19 mouse cellular contexts compared by ENCODE assay signal in the genomic region with DNA sequence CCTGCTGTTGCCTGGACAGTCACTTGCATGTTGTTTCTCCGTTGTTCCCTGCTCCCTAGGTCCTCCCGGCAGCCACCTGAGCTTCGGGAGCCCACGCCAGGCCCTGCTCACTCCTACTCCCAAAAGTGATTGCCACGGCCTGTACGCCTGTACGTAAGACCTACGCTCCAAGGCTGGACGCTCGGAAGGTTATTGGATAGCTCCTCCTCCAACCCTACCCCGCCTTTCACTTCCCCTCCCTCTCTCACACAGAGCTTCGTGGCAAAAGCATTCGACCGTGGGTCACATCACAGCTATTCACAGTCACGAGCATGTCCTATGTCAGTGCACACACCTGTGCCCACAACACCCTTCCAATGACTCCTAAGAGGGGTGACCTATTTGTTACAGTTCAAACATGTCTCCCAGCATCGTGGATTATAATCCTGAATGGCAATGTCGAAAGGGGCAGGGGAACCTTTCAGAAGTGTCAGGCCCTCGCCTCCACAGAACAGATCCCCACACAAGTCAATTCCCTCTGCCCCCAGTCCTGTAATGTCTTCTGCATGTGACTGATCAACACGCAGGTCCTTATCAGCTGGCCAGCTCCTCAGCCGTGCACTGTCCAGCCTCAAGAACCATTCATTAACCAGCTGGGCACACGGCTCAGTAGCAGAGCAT. TPM values are rescaled to one million over a fixed set of nuclear protein-coding genes. Genes with fewer than 3 reads are reported as not detected.
"Had no signal": no experiment of that assay in that cellular context is flagged by ENCODE, and none has a peak within 500 bp of the region (broad histone marks: within the 10 kb centered on the region; RNA-seq: fewer than 3 reads in every experiment).

No protein-coding gene starts in this region.

- H3K4me3 ChIP-seq: midbrain, embryonic 10.5 days; midbrain, embryonic 13.5 days; myocyte; neural tube, embryonic 13.5 days; neural tube, embryonic 15.5 days; stomach, embryonic 15.5 days had no signal

- DNase-seq: lung, adult 18-20 months; retina, postnatal 1 day; right cerebral cortex, adult 18-20 months; right cerebral cortex, postnatal 25 days; right cerebral cortex, postnatal 4 days; spleen, adult 18-20 months; thymus, adult 2 months; thymus, postnatal 25 days; thymus, postnatal 4 days had no signal

- H3K36me3 ChIP-seq: stomach, embryonic 15.5 days had no signal

- H3K9ac ChIP-seq: lung, embryonic 14.5 days; neural tube, embryonic 13.5 days; neural tube, embryonic 15.5 days; stomach, embryonic 15.5 days had no signal

- H3K9me3 ChIP-seq: midbrain, embryonic 10.5 days; midbrain, embryonic 13.5 days; neural tube, embryonic 13.5 days; neural tube, embryonic 15.5 days; stomach, embryonic 15.5 days had no signal

- H3K27ac ChIP-seq: midbrain, embryonic 10.5 days; midbrain, embryonic 13.5 days; neural tube, embryonic 13.5 days; neural tube, embryonic 15.5 days; stomach, embryonic 15.5 days; stomach, postnatal 0 days had no signal

- H3K27me3 ChIP-seq: midbrain, embryonic 13.5 days; neural tube, embryonic 13.5 days; neural tube, embryonic 15.5 days; stomach, embryonic 15.5 days had no signal

- H3K4me1 ChIP-seq: stomach, embryonic 15.5 days had no signal

- ATAC-seq: midbrain, embryonic 13.5 days; midbrain, embryonic 16.5 days had no signal

- H3K4me2 ChIP-seq: lung, embryonic 14.5 days; midbrain, embryonic 13.5 days; neural tube, embryonic 13.5 days; neural tube, embryonic 15.5 days; stomach, embryonic 15.5 days had no signal

RNA-seq across cellular contexts. Expression of a gene that starts 10.2 kb away (rescaled TPM):
- total RNA-seq: megakaryocyte-erythroid progenitor cell, adult 5-6 weeks had no signal
